Mouse (Mus musculus) intestine, embryonic 14.5 days (tissue): ENCODE results near the gene Tril. TPM values are rescaled to one million over a fixed set of nuclear protein-coding genes. Genes with fewer than 3 reads are reported as not detected.

Experiments used
- ATAC-seq: fragments of 200-750 bp; cut with Nextera tagmentation; replicated peaks from 2 replicates; pipeline ENCODE4 v1.8.0; 2017; ENCODE audit warnings: low read depth, moderate number of reproducible peaks, moderate TSS enrichment, moderate library complexity; ENCODE audit not compliant: low FRiP score, low TSS enrichment
- DNase-seq: peaks from one replicate; pipeline ENCODE4 v3.0.0-alpha.2; 2018; ENCODE audit warnings: low spot score
- H3K27ac ChIP-seq: fragments of 300-500 bp; sonication (generic); 2 replicates; pipeline ENCODE4 v1.5.1; 2014; ENCODE audit warnings: low read depth, mild to moderate bottlenecking, control low read depth
- H3K27me3 ChIP-seq: fragments of 300-500 bp; sonication (generic); replicated peaks from 2 replicates; pipeline ENCODE4 v1.6.1; 2014; ENCODE audit warnings: low read length, control low read depth; ENCODE audit not compliant: control insufficient read depth, insufficient read depth
- H3K36me3 ChIP-seq: fragments of 300-500 bp; sonication (generic); 2 replicates; pipeline ENCODE4 v1.6.1; 2014; ENCODE audit warnings: low read length, control low read depth; ENCODE audit not compliant: control insufficient read depth, insufficient read depth
- H3K4me1 ChIP-seq: fragments of 300-500 bp; sonication (generic); replicated peaks from 2 replicates; pipeline ENCODE4 v1.6.1; 2014; ENCODE audit warnings: low read length, control low read depth, mixed read lengths; ENCODE audit not compliant: control insufficient read depth, insufficient read depth
- H3K4me2 ChIP-seq: fragments of 300-500 bp; sonication (generic); 2 replicates; pipeline ENCODE4 v1.6.1; 2014; ENCODE audit warnings: low read length
- H3K4me3 ChIP-seq: fragments of 300-500 bp; sonication (generic); 2 replicates; pipeline ENCODE4 v1.5.1; 2014; ENCODE audit warnings: low read depth, low read length, control low read depth, mixed read lengths
- H3K9ac ChIP-seq: fragments of 300-500 bp; sonication (generic); 2 replicates; pipeline ENCODE4 v1.6.1; 2014; ENCODE audit warnings: mild to moderate bottlenecking, low read length
- H3K9me3 ChIP-seq: fragments of 300-500 bp; sonication (generic); 2 replicates; pipeline ENCODE4 v1.6.1; 2016; ENCODE audit warnings: low read length, control low read depth; ENCODE audit not compliant: control insufficient read depth
- WGBS: fragments of 180-500 bp; shearing (Covaris S2); extraction: QIAGEN DNeasy Blood & Tissue Kit; methylation state at CpG from one replicate; pipeline ENCODE4 v1.1.7; 2014; 5-methylcytosine and 5-hydroxymethylcytosine counted together
- polyA plus RNA-seq: library from polyadenylated mRNA; unstranded; fragments of >200 nt; fragmentation: Nextera tagmentation; extraction: Ambion mirVana; gene quantifications from 2 replicates; pipeline ENCODE4 v1.2.1, GENCODE M21; 2014

Tril gene
- polyA plus RNA-seq, 1 experiment from 2014 or later: 15.9 TPM

- Histone ChIP-seq H3K36me3 (no peaks in the 10 kb centered on the region), H3K27ac (no peak overlapping the region), H3K9ac (no peak overlapping the region), H3K9me3 (no peaks in the 10 kb centered on the region), H3K4me1 (no peaks in the 10 kb centered on the region), H3K4me3 (no peak overlapping the region), H3K27me3 (no peaks in the 10 kb centered on the region), H3K4me2 (no peak overlapping the region)
- ATAC-seq: no peak
- WGBS: 96% methylated on average over 17 of the region's 17 CpGs
- no peak for DNase-seq
Measured at GRCm38 (mm10) chr6:53844626-53845025, 24.0 kb upstream of the Tril start.

GRCm38 (mm10) chr6:53825213-53825612, 4.6 kb upstream of the Tril start:
- ATAC-seq (no peak), DNase-seq (no peak)
- no peak overlapping the region for H3K9ac ChIP-seq
- H3K9me3 ChIP-seq: no peaks in the 10 kb centered on the region
- H3K4me1 ChIP-seq: 0 out of 2 replicates have a peak, but pooled peaks cover 7% of the 10 kb centered on the region
- H3K36me3 ChIP-seq: no peaks in the 10 kb centered on the region
- H3K4me3 ChIP-seq: no peak overlapping the region
- no peak overlapping the region for H3K27ac ChIP-seq
- WGBS: 62% methylated on average over 4 of the region's 4 CpGs
- H3K4me2 ChIP-seq: no peak overlapping the region
- peaks cover 16% of the 10 kb centered on the region; the same call in 1 of the 2 replicates for H3K27me3 ChIP-seq

GRCm38 (mm10) chr6:53821041-53821501, 441 bp upstream of the Tril start:
- ATAC-seq (no peak), DNase-seq (no peak)
- Histone ChIP-seq H3K4me3 (peak overlapping the region; percentile 56), H3K9me3 (no peaks in the 10 kb centered on the region), H3K36me3 (no peaks in the 10 kb centered on the region), H3K27me3 (peaks cover 45% of the 10 kb centered on the region), H3K27ac (peak overlapping the region; percentile 93), H3K4me2 (peak overlapping the region; percentile 88), H3K4me1 (peaks cover 22% of the 10 kb centered on the region), H3K9ac (peak overlapping the region; percentile 57)
- 4% methylated on average over 18 of the region's 18 CpGs for WGBS

GRCm38 (mm10) chr6:53819761-53820485, 707 bp downstream of the Tril start:
- WGBS: 1% methylated on average over 64 of the region's 64 CpGs
- H3K27me3 ChIP-seq: peaks cover 45% of the 10 kb centered on the region
- H3K4me3 ChIP-seq: peak overlapping the region; percentile 56
- DNase-seq (peak; percentile 79), ATAC-seq (peak; percentile 20)
- peak overlapping the region; percentile 93 for H3K27ac ChIP-seq
- no peaks in the 10 kb centered on the region for H3K36me3 ChIP-seq
- H3K4me1 ChIP-seq: peaks cover 26% of the 10 kb centered on the region
- H3K4me2 ChIP-seq: peak overlapping the region; percentile 88
- H3K9me3 ChIP-seq: no peaks in the 10 kb centered on the region
- H3K9ac ChIP-seq: peak overlapping the region; percentile 57

GRCm38 (mm10) chr6:53818732-53819661, 1.6 kb downstream of the Tril start:
- peak overlapping the region; percentile 57 for H3K9ac ChIP-seq

GRCm38 (mm10) chr6:53818264-53818731, 2.3 kb downstream of the Tril start:
- Histone ChIP-seq H3K4me2 (peak overlapping the region; percentile 88), H3K27me3 (peaks cover 43% of the 10 kb centered on the region), H3K4me3 (peak overlapping the region; percentile 56), H3K27ac (no peak overlapping the region), H3K9ac (peak overlapping the region; percentile 57), H3K4me1 (peaks cover 26% of the 10 kb centered on the region), H3K9me3 (no peaks in the 10 kb centered on the region), H3K36me3 (no peaks in the 10 kb centered on the region)
- ATAC-seq (peak; percentile 22; the same call in 1 of the 2 replicates), DNase-seq (no peak)
- WGBS: under 1% methylated on average over 42 of the region's 42 CpGs

More at GRCm38 (mm10) chr6:53818732-53819661, 1.6 kb downstream of the Tril start:
- peaks cover 45% of the 10 kb centered on the region for H3K27me3 ChIP-seq
- no peak overlapping the region for H3K27ac ChIP-seq
- peak overlapping the region; percentile 88 for H3K4me2 ChIP-seq
- no peaks in the 10 kb centered on the region for H3K9me3 ChIP-seq
- no peaks in the 10 kb centered on the region for H3K36me3 ChIP-seq
- ATAC-seq (peak; percentile 28), DNase-seq (peak; percentile 87)
- H3K4me1 ChIP-seq: peaks cover 26% of the 10 kb centered on the region
- WGBS: 5% methylated on average over 52 of the region's 52 CpGs
- peak overlapping the region; percentile 56 for H3K4me3 ChIP-seq

GRCm38 (mm10) chr6:53817763-53818174, 2.9 kb downstream of the Tril start:
- H3K4me2 ChIP-seq: peak overlapping the region; percentile 88
- ATAC-seq (no peak), DNase-seq (peak; percentile 73)
- H3K36me3 ChIP-seq: no peaks in the 10 kb centered on the region
- peaks cover 26% of the 10 kb centered on the region for H3K4me1 ChIP-seq
- WGBS: 20% methylated on average over 33 of the region's 33 CpGs
- peak overlapping the region; percentile 57 for H3K9ac ChIP-seq
- no peaks in the 10 kb centered on the region for H3K9me3 ChIP-seq
- H3K27me3 ChIP-seq: peaks cover 40% of the 10 kb centered on the region
- H3K27ac ChIP-seq: no peak overlapping the region
- H3K4me3 ChIP-seq: peak overlapping the region; percentile 56

GRCm38 (mm10) chr6:53816661-53817060, 4.0 kb downstream of the Tril start:
- Histone ChIP-seq H3K27ac (no peak overlapping the region), H3K9me3 (no peaks in the 10 kb centered on the region), H3K4me2 (peak overlapping the region; percentile 88; the same call in 1 of the 2 replicates), H3K4me3 (no peak overlapping the region), H3K27me3 (peaks cover 30% of the 10 kb centered on the region), H3K9ac (no peak overlapping the region), H3K36me3 (no peaks in the 10 kb centered on the region), H3K4me1 (peaks cover 23% of the 10 kb centered on the region)
- no peak for DNase-seq
- WGBS: 81% methylated on average over 8 of the region's 8 CpGs
- ATAC-seq: no peak
